Mouse (Mus musculus): ENCODE measurements at regions not wholly inside any gene's neighbourhood (a gene's known extent, or its start where the extent isn't known, plus 50 kb on each side); places are given as distances from the start of the nearest gene placed in this dataset.

DNA sequence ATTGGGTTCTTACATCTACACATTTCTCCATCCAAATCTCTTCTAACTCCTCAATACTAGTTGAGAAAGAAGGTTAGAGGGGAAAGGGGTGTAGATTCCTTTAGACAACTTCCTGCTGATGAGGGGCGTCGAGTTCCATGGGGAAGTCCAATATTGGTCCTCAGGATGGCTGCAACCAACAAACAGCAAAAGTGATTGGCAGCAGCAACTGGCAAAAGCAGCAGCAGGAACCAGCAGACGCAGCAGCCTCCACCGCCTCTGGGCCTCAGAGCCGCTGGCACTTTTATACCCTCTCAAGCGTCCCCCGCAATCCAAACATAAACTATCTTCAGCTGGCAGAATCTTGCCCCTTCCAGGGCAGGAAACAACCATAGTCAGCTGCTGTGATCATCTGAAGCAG is 58.8 kb upstream of the Sh3bp4 start:
- no peak for DNase-seq (ENCODE audit: low spot score)
- intact Hi-C loops (cut with DNase I): no loop called here

DNA sequence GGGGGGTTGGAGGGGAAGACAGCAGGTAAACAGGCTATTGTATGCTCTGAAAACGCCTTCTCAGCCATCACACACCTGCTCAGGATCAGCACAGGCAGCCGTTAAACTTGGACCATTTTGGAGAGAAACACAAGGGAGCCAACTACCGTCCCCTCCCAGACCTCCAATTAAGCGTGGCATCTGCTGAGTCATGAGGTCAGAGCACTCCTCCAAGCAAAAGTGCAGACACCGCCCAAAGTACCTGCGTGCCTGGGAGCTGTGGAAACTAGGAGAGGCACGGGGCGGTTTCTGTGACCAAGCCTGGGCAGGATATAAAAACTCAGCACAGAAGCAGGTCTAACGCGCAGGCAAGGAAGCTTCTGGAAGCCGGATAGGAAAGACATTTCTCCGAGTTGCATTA is 54.8 kb upstream of the Sh3bp4 start:
- intact Hi-C loops (cut with DNase I): no loop called here
- no peak for DNase-seq (ENCODE audit: low spot score)

DNA sequence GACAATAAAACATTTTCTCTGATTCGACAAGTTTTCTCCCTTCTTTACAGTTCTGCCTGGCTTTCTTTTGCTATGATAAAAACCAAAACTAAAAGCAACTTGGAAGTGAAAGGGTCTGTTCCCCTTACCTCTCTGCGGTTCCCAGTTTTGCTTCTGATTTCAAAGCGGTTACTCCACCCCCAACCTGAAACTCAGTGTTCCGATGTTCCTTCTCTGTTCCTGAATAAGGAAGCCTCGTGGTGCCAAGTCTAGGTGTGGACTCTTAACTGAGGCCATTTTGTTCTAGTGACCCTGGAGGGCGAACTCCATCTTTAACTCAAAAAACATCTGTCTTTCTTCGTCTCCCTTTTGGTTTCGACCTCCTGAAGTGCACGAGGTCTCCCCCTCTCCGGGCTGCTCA is 54.4 kb upstream of the Sh3bp4 start:
- intact Hi-C loops (cut with DNase I): no loop called here
- DNase-seq (ENCODE audit: low spot score): no peak

DNA sequence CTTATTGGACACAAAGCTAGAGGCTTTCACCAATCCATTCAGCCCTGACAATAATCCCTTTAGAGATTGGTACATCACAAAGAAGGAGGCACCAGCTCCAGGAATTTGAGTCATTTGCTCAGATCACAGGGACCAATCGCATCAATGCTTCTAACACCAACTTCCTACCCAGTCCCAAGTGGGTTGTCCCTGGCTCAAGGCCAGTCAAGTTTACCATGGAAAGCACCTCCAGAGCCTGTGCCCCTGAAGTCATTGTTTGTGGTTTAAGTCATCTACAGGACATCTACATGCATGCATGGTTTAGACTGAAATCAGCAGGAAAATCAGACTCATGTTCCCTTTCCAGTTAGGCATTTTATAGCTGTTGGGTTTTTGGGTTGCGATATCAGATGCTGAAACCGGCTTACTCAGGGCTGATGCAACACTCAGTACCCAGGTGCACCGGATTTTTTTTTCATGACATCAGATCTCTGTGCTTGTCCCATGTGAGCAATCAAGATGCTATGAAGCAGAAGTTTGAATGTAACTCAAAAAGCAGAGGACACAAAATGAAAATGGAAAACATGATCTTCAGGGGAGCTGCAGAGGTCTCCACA is 50.3 kb upstream of the Sh3bp4 start:
- intact Hi-C loops (cut with DNase I): no loop called here
- no peak for DNase-seq (ENCODE audit: low spot score)
